Mouse (Mus musculus) Patski (cell line): ENCODE data around the gene Tpst1. TPM values are rescaled to one million over a fixed set of nuclear protein-coding genes. Genes with fewer than 3 reads are reported as not detected.
"Not testable (repeated sequence)": the region's sequence is repeated elsewhere in the genome, so short reads cannot be mapped to it uniquely, and the experiment has no call there.

Experiments used
- ATAC-seq: fragments of 100-300 bp; one replicate; pipeline ENCODE4 v1.8.0; 2021
- CTCF ChIA-PET: fragments of 350-600 bp; sonication (Branson Sonifier 250); formaldehyde crosslinking; loops from one replicate; lab custom pipeline; 2022; ENCODE audit warnings: inconsistent platforms; lab: Charles Lee
- POLR2A ChIA-PET: fragments of 350-600 bp; sonication (Branson Sonifier 250); formaldehyde crosslinking; loops from one replicate; lab custom pipeline; 2022; ENCODE audit warnings: antibody characterized with exemption, inconsistent platforms; lab: Charles Lee
- DNase-seq: peaks from one replicate; pipeline ENCODE4 v3.0.0-alpha.2; 2011; ENCODE audit warnings: low read depth, low spot score
- H3K27me3 ChIP-seq: fragments of 371-371 bp; one replicate; pipeline ENCODE4 v1.5.1; 2021
- CTCF ChIP-seq: fragments of 100-300 bp; IDR thresholded peaks from one replicate; pipeline ENCODE4 v1.5.1; 2021
- in situ Hi-C: fragments of 300-500 bp; cut with MboI; formaldehyde crosslinking; loops from 3 replicates; pipeline ENCODE4 v1.11.1; 2018; ENCODE audit warnings: low pct_unique_long_range_greater_than_20kb, mixed read lengths
- polyA plus RNA-seq: library from polyadenylated mRNA; unstranded; gene quantifications from one replicate; pipeline ENCODE4 v1.2.3, GENCODE M21; 2021

Gene Tpst1
- polyA plus RNA-seq: 18.3 TPM

- TF ChIP-seq CTCF: no peak
- CTCF ChIA-PET: no interaction called here
- POLR2A ChIA-PET: no interaction called here
- ATAC-seq: no peak
- no peak for DNase-seq
- in situ Hi-C loops: no loop called here
- no peaks in the 10 kb centered on the region for H3K27me3 ChIP-seq
Observed at GRCm38 (mm10) chr5:130073026-130073425, at the start of gene Tpst1. Tpst1 (plus strand) TSS chr5:130073326.

GRCm38 (mm10) chr5:130023767-130024539, 49.2 kb upstream of the Tpst1 start:
- peak; percentile 83 for TF ChIP-seq CTCF
- POLR2A ChIA-PET: interaction anchor here (0.6 to 1.2 kb wide), 2 partner anchors 9 to 94 kb away, joined by 3 to 4 read pairs; no protein-coding TSS in a partner anchor
- CTCF ChIA-PET: interaction anchor here (0.6 to 4.6 kb wide), 8 partner anchors 10 to 28 kb away, joined by 3 to 28 read pairs (median 6); no protein-coding TSS in a partner anchor
- in situ Hi-C loops: no loop called here
- DNase-seq (peak; percentile 74), ATAC-seq (peak; percentile 94)
- no peaks in the 10 kb centered on the region for H3K27me3 ChIP-seq

- in situ Hi-C loops: no loop called here
- ATAC-seq (no peak), DNase-seq (no peak)
- no peaks in the 10 kb centered on the region for H3K27me3 ChIP-seq
- ChIA-PET POLR2A (interaction anchor here (1.1 kb wide), 1 partner anchor 28 kb away, joined by 3 read pairs; no protein-coding TSS in a partner anchor), CTCF (interaction anchor here (1.3 kb wide), 1 partner anchor 11 kb away, joined by 5 read pairs; no protein-coding TSS in a partner anchor)
- TF ChIP-seq CTCF: no peak
Observed at GRCm38 (mm10) chr5:130027134-130027533, 46.0 kb upstream of the Tpst1 start.

GRCm38 (mm10) chr5:130027696-130028095, 45.4 kb upstream of the Tpst1 start:
- no peaks in the 10 kb centered on the region for H3K27me3 ChIP-seq
- TF ChIP-seq CTCF: no peak
- in situ Hi-C loops: no loop called here
- ChIA-PET CTCF (interaction anchor here (1.3 kb wide), 1 partner anchor 10 kb away, joined by 5 read pairs; no protein-coding TSS in a partner anchor), POLR2A (no interaction called here)
- ATAC-seq (no peak), DNase-seq (no peak)

GRCm38 (mm10) chr5:130029142-130029897, 43.8 kb upstream of the Tpst1 start, which contains the start of the genes Asl and Crcp:
Asl (minus strand) TSS chr5:130029247.
Crcp (plus strand) TSS chr5:130029290.
- ATAC-seq (peak; percentile 82), DNase-seq (no peak)
- no peak for TF ChIP-seq CTCF
- no peaks in the 10 kb centered on the region for H3K27me3 ChIP-seq
- in situ Hi-C loops: no loop called here
- CTCF ChIA-PET: interaction anchor here (0.8 kb wide), 1 partner anchor 110 kb away, joined by 4 read pairs; no protein-coding TSS in a partner anchor
- POLR2A ChIA-PET: no interaction called here

GRCm38 (mm10) chr5:130031410-130032390, 41.4 kb upstream of the Tpst1 start:
- in situ Hi-C loops: no loop called here
- no peaks in the 10 kb centered on the region for H3K27me3 ChIP-seq
- POLR2A ChIA-PET: no interaction called here
- DNase-seq: no peak
- CTCF ChIA-PET: interaction anchor here (0.8 to 2.2 kb wide), 6 partner anchors 9 to 108 kb away, joined by 3 to 6 read pairs (median 4); no protein-coding TSS in a partner anchor
- ATAC-seq: no peak
- no peak for TF ChIP-seq CTCF

- no peak for TF ChIP-seq CTCF
- H3K27me3 ChIP-seq: no peaks in the 10 kb centered on the region
- DNase-seq (no peak), ATAC-seq (no peak)
- in situ Hi-C loops: no loop called here
- ChIA-PET CTCF (interaction anchor here (1.9 to 2.3 kb wide), 2 partner anchors 10 to 12 kb away, joined by 5 to 10 read pairs; no protein-coding TSS in a partner anchor), POLR2A (no interaction called here)
Observed at GRCm38 (mm10) chr5:130033869-130034268, 39.3 kb upstream of the Tpst1 start.

GRCm38 (mm10) chr5:130036300-130036699, 36.8 kb upstream of the Tpst1 start:
- DNase-seq, POLR2A ChIA-PET, ATAC-seq, in situ Hi-C loops, H3K27me3 ChIP-seq: not testable (repeated sequence)
- CTCF ChIA-PET: interaction anchor here (0.9 to 2.0 kb wide), 5 partner anchors 12 to 183 kb away, joined by 3 to 4 read pairs (median 3); no protein-coding TSS in a partner anchor
- peak; percentile 68 for TF ChIP-seq CTCF

- TF ChIP-seq CTCF: peak; percentile 88
- CTCF ChIA-PET: interaction anchor here (0.6 to 1.9 kb wide), 22 partner anchors 9 to 133 kb away, joined by 3 to 9 read pairs (median 4); no protein-coding TSS in a partner anchor
- ATAC-seq (peak; percentile 57), DNase-seq (no peak)
- POLR2A ChIA-PET: no interaction called here
- H3K27me3 ChIP-seq: no peaks in the 10 kb centered on the region
- in situ Hi-C loops: no loop called here
Observed at GRCm38 (mm10) chr5:130037752-130038455, 35.2 kb upstream of the Tpst1 start.
